Mouse (Mus musculus) embryonic facial prominence, embryonic 15.5 days (tissue): Measurements from ENCODE around the gene Kiss1r. TPM values are rescaled to one million over a fixed set of nuclear protein-coding genes. Genes with fewer than 3 reads are reported as not detected.

ENCODE experiments used
- ATAC-seq: fragments of 200-750 bp; cut with Nextera tagmentation; 2 replicates; pipeline ENCODE4 v1.8.0; 2017; ENCODE audit warnings: low read depth, moderate TSS enrichment; ENCODE audit not compliant: insufficient number of reproducible peaks, low FRiP score, low TSS enrichment
- H3K27ac ChIP-seq: fragments of 300-500 bp; sonication (generic); replicated peaks from 2 replicates; pipeline ENCODE4 v1.5.1; 2015; ENCODE audit warnings: mild to moderate bottlenecking, inconsistent platforms
- H3K27me3 ChIP-seq: fragments of 300-500 bp; sonication (generic); 2 replicates; pipeline ENCODE4 v1.6.1; 2015; ENCODE audit warnings: inconsistent platforms
- H3K36me3 ChIP-seq: fragments of 300-500 bp; sonication (generic); 2 replicates; pipeline ENCODE4 v1.6.1; 2015; ENCODE audit warnings: mild to moderate bottlenecking, inconsistent platforms
- H3K4me1 ChIP-seq: fragments of 300-500 bp; sonication (generic); 2 replicates; pipeline ENCODE4 v1.6.1; 2015; ENCODE audit warnings: inconsistent platforms
- H3K4me2 ChIP-seq: fragments of 300-500 bp; sonication (generic); replicated peaks from 2 replicates; pipeline ENCODE4 v1.6.1; 2015; ENCODE audit warnings: mild to moderate bottlenecking, inconsistent platforms
- H3K4me3 ChIP-seq: fragments of 300-500 bp; sonication (generic); replicated peaks from 2 replicates; pipeline ENCODE4 v1.5.1; 2015; ENCODE audit warnings: mild to moderate bottlenecking, inconsistent platforms
- H3K9ac ChIP-seq: fragments of 300-500 bp; sonication (generic); 2 replicates; pipeline ENCODE4 v1.6.1; 2015; ENCODE audit warnings: inconsistent platforms
- H3K9me3 ChIP-seq: fragments of 300-500 bp; sonication (generic); replicated peaks from 2 replicates; pipeline ENCODE4 v1.6.1; 2016; ENCODE audit warnings: inconsistent platforms
- WGBS: fragments of 180-500 bp; shearing (Covaris S2); methylation state at CpG from one replicate; pipeline ENCODE4 v1.1.7; 2015; 5-methylcytosine and 5-hydroxymethylcytosine counted together
- polyA plus RNA-seq: library from polyadenylated mRNA; unstranded; fragments of >200 nt; fragmentation: Nextera tagmentation; extraction: Ambion mirVana; gene quantifications from 2 replicates; pipeline ENCODE4 v1.2.1, GENCODE M21; 2015

The Kiss1r gene
- polyA plus RNA-seq, 1 experiment from 2014 or later, result 1.4 TPM

DNA sequence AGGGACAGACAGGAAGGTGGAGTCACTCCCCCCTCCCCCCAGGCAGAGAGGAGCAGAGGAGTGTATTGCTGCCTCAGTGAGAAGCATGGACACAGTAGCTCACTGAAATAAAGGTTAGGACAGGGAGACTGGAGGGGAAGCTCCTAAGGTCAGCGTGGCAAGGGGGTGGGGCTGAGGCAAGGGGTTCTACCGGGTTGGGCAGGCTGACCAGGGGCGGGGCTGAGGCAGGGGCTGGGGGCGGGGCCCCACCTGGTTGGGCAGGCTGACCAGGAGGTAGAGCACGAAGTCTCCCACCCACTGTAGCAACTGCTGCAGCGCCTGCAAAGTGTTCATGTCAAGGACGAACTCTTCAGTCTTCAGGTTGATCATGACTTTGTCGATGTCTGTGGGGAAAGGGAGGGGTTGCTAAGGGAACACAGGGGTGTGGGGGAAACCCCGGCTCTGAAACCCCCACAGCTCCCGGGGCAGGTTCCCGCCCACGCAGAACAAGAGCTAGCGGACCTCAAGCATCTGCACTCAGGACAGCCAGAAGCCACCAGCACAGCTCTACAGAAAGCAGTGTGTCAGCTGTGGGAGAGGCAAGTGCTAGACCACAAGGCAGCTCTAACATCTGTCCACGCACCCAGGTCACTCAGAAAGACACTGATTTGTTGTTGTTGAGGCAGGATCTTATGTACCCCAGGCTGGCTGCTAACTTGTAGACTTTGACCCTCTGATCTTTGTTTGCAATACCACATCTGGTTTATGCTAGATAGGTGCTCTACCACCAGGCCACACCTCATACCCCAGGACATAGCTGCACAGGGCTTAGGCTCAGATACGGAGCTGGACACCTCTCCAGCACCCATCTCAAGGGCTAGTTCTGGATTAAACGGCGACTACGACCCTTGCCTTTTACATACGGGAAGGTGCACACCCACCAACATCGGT is 19.2 kb upstream of the Kiss1r start:
- Histone ChIP-seq H3K36me3 (peaks cover 67% of the 10 kb centered on the region), H3K4me1 (0 out of 2 replicates have a peak, but pooled peaks cover 4% of the 10 kb centered on the region), H3K27me3 (no peaks in the 10 kb centered on the region), H3K9me3 (no peaks in the 10 kb centered on the region), H3K9ac (no peak overlapping the region), H3K27ac (no peak overlapping the region), H3K4me3 (no peak overlapping the region), H3K4me2 (no peak overlapping the region)
- 52% methylated on average over 20 of the region's 20 CpGs for WGBS
- no peak for ATAC-seq

DNA sequence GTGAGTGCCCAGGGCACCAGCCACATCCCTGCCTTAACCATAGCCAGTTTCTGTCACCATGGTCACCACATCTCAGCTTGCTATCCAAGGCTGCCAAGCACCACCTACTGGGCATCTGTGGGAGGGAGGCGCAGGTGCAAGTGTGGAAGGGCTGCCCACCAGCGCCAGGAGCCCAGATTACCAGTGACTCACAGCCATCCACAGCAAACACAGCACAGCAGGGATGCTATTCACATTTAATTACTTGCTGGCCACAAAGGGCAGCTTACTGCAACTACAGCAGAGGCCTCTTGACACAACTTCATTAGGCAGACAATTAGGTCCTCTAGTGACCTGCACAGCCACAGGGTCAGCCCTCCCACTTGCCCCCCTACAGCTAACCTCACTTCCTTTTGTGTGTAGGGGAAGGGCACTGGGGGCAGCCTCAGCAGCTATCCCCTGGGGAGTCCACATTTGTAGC is 15.8 kb upstream of the Kiss1r start:
- Histone ChIP-seq H3K4me1 (no peaks in the 10 kb centered on the region), H3K27me3 (no peaks in the 10 kb centered on the region), H3K4me2 (no peak overlapping the region), H3K36me3 (peaks cover 79% of the 10 kb centered on the region), H3K4me3 (no peak overlapping the region), H3K27ac (no peak overlapping the region), H3K9me3 (no peaks in the 10 kb centered on the region), H3K9ac (no peak overlapping the region)
- WGBS, result 49% methylated on average over 2 of the region's 2 CpGs
- no peak for ATAC-seq

- Histone ChIP-seq H3K4me3 (no peak overlapping the region), H3K27ac (no peak overlapping the region), H3K36me3 (peaks cover 55% of the 10 kb centered on the region), H3K4me2 (no peak overlapping the region), H3K27me3 (no peaks in the 10 kb centered on the region), H3K4me1 (peaks cover 17% of the 10 kb centered on the region), H3K9me3 (no peaks in the 10 kb centered on the region), H3K9ac (no peak overlapping the region)
- ATAC-seq, result no peak
- 90% methylated on average over 9 of the region's 9 CpGs for WGBS
Measured at GRCm38 (mm10) chr10:79906712-79907111, 10.1 kb upstream of the Kiss1r start.

GRCm38 (mm10) chr10:79907415-79907814 is 9.4 kb upstream of the Kiss1r start:
- no peak overlapping the region for H3K4me2 ChIP-seq
- no peak for ATAC-seq
- peaks cover 19% of the 10 kb centered on the region for H3K4me1 ChIP-seq
- H3K27me3 ChIP-seq, result no peaks in the 10 kb centered on the region
- H3K9ac ChIP-seq, result no peak overlapping the region
- H3K36me3 ChIP-seq, result peaks cover 59% of the 10 kb centered on the region
- no peak overlapping the region for H3K4me3 ChIP-seq
- WGBS, result 92% methylated on average over 10 of the region's 10 CpGs
- H3K27ac ChIP-seq, result no peak overlapping the region
- H3K9me3 ChIP-seq, result no peaks in the 10 kb centered on the region

GRCm38 (mm10) chr10:79908167-79909091 is 8.3 kb upstream of the Kiss1r start, which contains the start of gene Med16:
Med16 (minus strand) TSS chr10:79908923.
- H3K4me2 ChIP-seq, result peak within 1 kb of the TSS; percentile 46
- 1% methylated on average over 52 of the region's 52 CpGs for WGBS
- H3K4me3 ChIP-seq, result peak within 1 kb of the TSS; percentile 91
- H3K27me3 ChIP-seq, result no peaks in the 10 kb centered on the region
- peaks cover 50% of the 10 kb centered on the region for H3K36me3 ChIP-seq
- peak within 1 kb of the TSS; percentile 90 for H3K9ac ChIP-seq
- H3K9me3 ChIP-seq, result no peaks in the 10 kb centered on the region
- peak; percentile 95 for ATAC-seq
- peaks cover 26% of the 10 kb centered on the region for H3K4me1 ChIP-seq
- peak within 1 kb of the TSS; percentile 99 for H3K27ac ChIP-seq

DNA sequence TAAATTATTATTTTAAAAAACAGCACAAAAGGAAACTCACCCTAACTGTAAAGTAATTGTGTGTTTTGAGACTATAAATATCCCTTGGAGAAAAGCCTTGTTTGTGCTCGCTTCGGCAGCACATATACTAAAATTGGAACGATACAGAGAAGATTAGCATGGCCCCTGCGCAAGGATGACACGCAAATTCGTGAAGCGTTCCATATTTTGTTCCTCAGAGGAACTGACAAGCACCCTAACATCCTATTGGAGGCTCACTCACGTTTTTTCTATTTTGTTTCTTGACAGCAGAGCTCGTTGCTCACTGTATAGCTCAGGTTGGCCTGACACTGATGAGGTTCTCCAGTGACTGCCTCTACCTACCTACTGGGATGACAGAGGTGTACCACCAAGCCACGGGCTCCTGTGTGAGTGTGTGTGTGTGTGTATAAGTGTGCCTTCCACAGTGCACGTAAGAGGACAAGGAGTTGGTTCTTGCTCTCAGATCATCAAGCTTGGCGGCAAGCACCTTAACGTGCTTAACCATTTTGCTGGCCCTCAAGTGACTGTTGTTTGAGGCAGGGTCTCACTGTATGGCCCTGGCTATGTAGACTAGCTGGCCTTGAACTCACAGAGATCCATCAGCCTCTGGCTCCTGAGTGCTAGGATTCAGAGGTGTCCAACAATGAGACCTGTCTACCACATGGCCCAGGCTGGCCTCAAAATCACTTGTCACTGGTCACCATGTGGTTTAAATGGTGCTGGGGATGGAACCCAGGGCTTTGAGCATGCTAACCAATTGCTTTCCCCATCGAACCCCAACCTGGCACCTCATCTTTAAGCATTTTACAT is 7.5 kb upstream of the Kiss1r start:
- Histone ChIP-seq H3K27me3 (no peaks in the 10 kb centered on the region), H3K4me1 (peaks cover 27% of the 10 kb centered on the region), H3K27ac (peak overlapping the region; percentile 99), H3K36me3 (peaks cover 45% of the 10 kb centered on the region), H3K9me3 (no peaks in the 10 kb centered on the region), H3K4me3 (peak overlapping the region; percentile 91), H3K9ac (no peak overlapping the region), H3K4me2 (peak overlapping the region; percentile 46)
- ATAC-seq, result peak; percentile 72
- 23% methylated on average over 14 of the region's 14 CpGs for WGBS

GRCm38 (mm10) chr10:79910556-79910955 is 6.2 kb upstream of the Kiss1r start, which contains the start of gene Gm26602:
Gm26602 (plus strand) TSS chr10:79910856.
- 92% methylated on average over 4 of the region's 4 CpGs for WGBS
- H3K9ac ChIP-seq, result no peak within 1 kb of the TSS
- peak within 1 kb of the TSS; percentile 99 for H3K27ac ChIP-seq
- H3K4me3 ChIP-seq, result no peak within 1 kb of the TSS
- H3K4me1 ChIP-seq, result peaks cover 40% of the 10 kb centered on the region
- no peak within 1 kb of the TSS for H3K4me2 ChIP-seq
- no peaks in the 10 kb centered on the region for H3K9me3 ChIP-seq
- peaks cover 32% of the 10 kb centered on the region for H3K36me3 ChIP-seq
- no peak for ATAC-seq
- H3K27me3 ChIP-seq, result no peaks in the 10 kb centered on the region

DNA sequence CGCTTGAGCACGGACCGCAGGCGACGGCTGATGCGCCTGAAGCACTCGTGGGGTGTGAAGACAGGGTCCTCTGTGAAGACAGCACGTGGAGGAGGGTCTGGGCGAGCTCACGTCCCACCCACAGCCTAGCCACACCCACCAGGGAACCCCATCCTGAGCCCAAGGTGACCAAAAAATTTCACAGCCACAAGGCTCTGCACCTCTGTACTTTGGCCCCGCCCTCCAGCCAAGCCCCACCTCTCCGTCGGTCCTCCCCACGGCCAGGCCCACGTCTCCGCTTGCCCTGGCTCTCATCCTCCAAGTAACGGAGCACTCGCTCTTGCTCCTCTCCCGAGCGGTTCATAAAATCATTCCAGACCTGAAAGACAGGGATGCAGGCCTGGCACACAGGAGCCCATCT is 4.4 kb upstream of the Kiss1r start:
- Histone ChIP-seq H3K36me3 (peaks cover 18% of the 10 kb centered on the region), H3K4me1 (peaks cover 49% of the 10 kb centered on the region), H3K9ac (no peak overlapping the region), H3K27me3 (peaks cover under 1% of the 10 kb centered on the region; the same call in 1 of the 2 replicates), H3K27ac (no peak overlapping the region), H3K4me3 (no peak overlapping the region), H3K4me2 (no peak overlapping the region), H3K9me3 (no peaks in the 10 kb centered on the region)
- no peak for ATAC-seq
- whole genome bisulfite sequencing, result 64% methylated on average over 20 of the region's 20 CpGs

DNA sequence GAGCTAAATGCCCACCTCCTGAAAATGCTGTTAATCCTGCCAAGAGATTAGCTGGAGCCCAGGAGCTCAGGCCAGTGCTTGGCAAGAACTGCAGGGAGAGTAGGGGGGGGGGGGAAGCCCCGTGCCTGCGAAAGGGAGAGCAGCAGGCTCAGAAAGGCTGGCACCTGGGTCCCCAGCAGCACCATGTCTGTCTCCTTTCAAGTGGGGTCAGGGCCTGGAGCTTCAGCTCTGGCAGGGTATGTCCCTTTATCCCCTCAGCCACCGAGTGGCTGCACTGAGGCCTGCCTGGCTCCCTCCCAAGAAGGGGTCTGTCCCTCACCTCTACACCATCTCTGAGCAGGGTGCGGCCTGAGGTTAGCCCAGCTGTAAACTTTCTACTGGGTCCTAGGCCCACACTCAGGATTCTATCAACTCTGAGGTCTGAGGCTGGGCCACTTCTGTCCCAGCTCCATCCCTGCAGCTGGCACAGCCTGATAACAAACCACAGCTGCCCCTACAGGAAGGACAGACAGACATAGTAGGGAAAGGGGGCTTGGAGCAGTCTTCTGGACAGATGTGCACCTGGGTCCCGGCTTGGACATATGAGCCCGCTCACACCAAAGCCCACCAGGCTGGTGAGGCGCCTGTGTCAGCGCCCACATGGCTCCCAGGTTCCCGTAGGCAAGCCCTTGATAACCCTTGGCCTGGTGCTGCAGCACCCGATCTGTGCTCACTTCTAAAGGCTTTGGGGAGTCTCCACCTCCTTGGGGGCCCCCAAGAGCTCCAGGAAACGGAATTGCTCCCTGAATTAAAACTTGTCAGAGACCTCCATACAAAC is 2.4 kb upstream of the Kiss1r start:
- Histone ChIP-seq H3K36me3 (peaks cover 18% of the 10 kb centered on the region), H3K27ac (no peak overlapping the region), H3K4me3 (no peak overlapping the region), H3K4me1 (peaks cover 58% of the 10 kb centered on the region), H3K9ac (peak overlapping the region; percentile 0; the same call in 1 of the 2 replicates), H3K27me3 (peaks cover 20% of the 10 kb centered on the region), H3K9me3 (no peaks in the 10 kb centered on the region), H3K4me2 (no peak overlapping the region)
- no peak for ATAC-seq
- WGBS, result 69% methylated on average over 11 of the region's 11 CpGs
